Mouse (Mus musculus) kidney, embryonic 14.5 days (tissue): ENCODE results near the gene Hepacam. TPM values are rescaled to one million over a fixed set of nuclear protein-coding genes. Genes with fewer than 3 reads are reported as not detected.
A peak's percentile ranks its signal among the peaks of the same experiment; 100 is the strongest.

Source experiments
- ATAC-seq: fragments of 200-750 bp; cut with Nextera tagmentation; 2 replicates; pipeline ENCODE4 v1.8.0; 2017; ENCODE audit warnings: moderate number of reproducible peaks, mild to moderate bottlenecking, moderate TSS enrichment, moderate library complexity; ENCODE audit not compliant: low FRiP score, low TSS enrichment
- H3K27ac ChIP-seq: fragments of 300-500 bp; sonication (generic); 2 replicates; pipeline ENCODE4 v1.5.1; 2014; ENCODE audit warnings: low read depth, mild to moderate bottlenecking, low read length, moderate library complexity, mixed read lengths
- H3K27me3 ChIP-seq: fragments of 300-500 bp; sonication (generic); 2 replicates; pipeline ENCODE4 v1.6.1; 2014; ENCODE audit warnings: mild to moderate bottlenecking, low read length; ENCODE audit not compliant: control insufficient read depth, insufficient read depth
- H3K36me3 ChIP-seq: fragments of 300-500 bp; sonication (generic); 2 replicates; pipeline ENCODE4 v1.6.1; 2014; ENCODE audit warnings: low read length, mixed read lengths; ENCODE audit not compliant: control insufficient read depth, insufficient read depth
- H3K4me1 ChIP-seq: fragments of 300-500 bp; sonication (generic); 2 replicates; pipeline ENCODE4 v1.6.1; 2014; ENCODE audit warnings: low read length, mixed read lengths; ENCODE audit not compliant: control insufficient read depth, insufficient read depth
- H3K4me2 ChIP-seq: fragments of 300-500 bp; sonication (generic); replicated peaks from 2 replicates; pipeline ENCODE4 v1.6.1; 2014; ENCODE audit warnings: low read depth, mild to moderate bottlenecking, low read length
- H3K4me3 ChIP-seq: fragments of 300-500 bp; sonication (generic); 2 replicates; pipeline ENCODE4 v1.5.1; 2014; ENCODE audit warnings: mild to moderate bottlenecking, low read length
- H3K9ac ChIP-seq: fragments of 300-500 bp; sonication (generic); 2 replicates; pipeline ENCODE4 v1.6.1; 2014; ENCODE audit warnings: low read depth, mild to moderate bottlenecking, low read length, moderate library complexity
- H3K9me3 ChIP-seq: fragments of 300-500 bp; sonication (generic); 2 replicates; pipeline ENCODE4 v1.6.1; 2016; ENCODE audit warnings: low read length; ENCODE audit not compliant: control insufficient read depth
- WGBS: fragments of 180-500 bp; shearing (Covaris S2); extraction: QIAGEN DNeasy Blood & Tissue Kit; methylation state at CpG from one replicate; pipeline ENCODE4 v1.1.7; 2014; 5-methylcytosine and 5-hydroxymethylcytosine counted together
- polyA plus RNA-seq: library from polyadenylated mRNA; unstranded; fragments of >200 nt; fragmentation: Nextera tagmentation; extraction: Ambion mirVana; gene quantifications from 2 replicates; pipeline ENCODE4 v1.2.1, GENCODE M21; 2014

Hepacam gene
- polyA plus RNA-seq, 1 experiment from 2014 or later: not detected

- H3K27me3 ChIP-seq: peaks cover 3% of the 10 kb centered on the region; the same call in 1 of the 2 replicates
- no peak overlapping the region for H3K4me2 ChIP-seq
- H3K9ac ChIP-seq: no peak overlapping the region
- no peaks in the 10 kb centered on the region for H3K9me3 ChIP-seq
- no peaks in the 10 kb centered on the region for H3K4me1 ChIP-seq
- WGBS: 94% methylated on average over 4 of the region's 4 CpGs
- no peak for ATAC-seq
- H3K27ac ChIP-seq: no peak overlapping the region
- no peaks in the 10 kb centered on the region for H3K36me3 ChIP-seq
- no peak overlapping the region for H3K4me3 ChIP-seq
These were observed 51.6 kb downstream of the Hepacam start for GRCm38 (mm10) chr9:37418791-37419190.

DNA sequence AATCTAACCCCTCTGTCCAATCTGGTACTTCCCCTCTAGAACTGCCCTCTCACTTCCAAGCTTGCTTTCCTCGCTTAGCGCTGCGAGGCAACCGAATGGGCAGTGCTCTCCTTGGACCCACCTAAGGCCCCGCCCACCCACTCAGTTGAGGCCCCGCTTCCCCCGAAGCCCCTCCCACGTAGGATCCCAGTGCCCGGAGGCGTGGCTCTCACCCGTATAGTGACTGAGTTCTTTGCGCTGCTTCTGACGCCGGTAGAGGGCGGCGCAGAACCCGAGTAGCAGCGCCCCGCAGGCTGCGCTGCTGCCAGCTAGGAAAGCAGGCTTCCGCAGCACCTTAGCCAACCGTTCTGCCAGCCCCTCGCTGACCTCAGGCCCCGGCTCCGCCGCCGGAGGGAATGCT is 53.5 kb downstream of the Hepacam start:
- WGBS: 0% methylated on average over 27 of the region's 27 CpGs
- H3K4me3 ChIP-seq: peak overlapping the region; percentile 27
- H3K27me3 ChIP-seq: peaks cover 3% of the 10 kb centered on the region; the same call in 1 of the 2 replicates
- no peaks in the 10 kb centered on the region for H3K36me3 ChIP-seq
- H3K4me2 ChIP-seq: peak overlapping the region; percentile 50
- H3K27ac ChIP-seq: no peak overlapping the region
- H3K9me3 ChIP-seq: no peaks in the 10 kb centered on the region
- H3K9ac ChIP-seq: 0 out of 2 replicates have a peak overlapping the region, but pooled peaks have one; percentile 31
- ATAC-seq: peak; percentile 91
- no peaks in the 10 kb centered on the region for H3K4me1 ChIP-seq

DNA sequence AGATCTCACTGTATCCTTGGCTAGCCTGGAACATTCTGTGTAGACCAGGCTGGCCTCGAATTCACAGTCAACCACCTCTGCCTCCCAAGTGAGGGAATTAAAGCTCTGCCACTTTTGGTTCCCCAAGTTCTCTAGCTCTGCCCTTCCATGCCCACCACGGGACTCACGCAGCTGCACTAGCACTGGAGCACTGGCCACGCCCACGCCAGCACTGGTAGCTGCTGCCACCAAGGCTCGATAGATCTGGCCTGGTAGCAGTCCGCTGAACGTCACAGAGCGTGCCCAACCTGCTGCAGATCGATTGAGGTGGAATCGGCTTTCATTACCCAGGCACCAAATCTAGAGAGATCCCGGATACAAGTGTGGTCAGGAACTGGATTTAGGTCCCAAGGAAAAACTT is 54.1 kb downstream of the Hepacam start:
- peak; percentile 20 for ATAC-seq
- H3K36me3 ChIP-seq: no peaks in the 10 kb centered on the region
- no peaks in the 10 kb centered on the region for H3K9me3 ChIP-seq
- peaks cover 3% of the 10 kb centered on the region; the same call in 1 of the 2 replicates for H3K27me3 ChIP-seq
- H3K4me2 ChIP-seq: peak overlapping the region; percentile 50
- H3K4me3 ChIP-seq: peak overlapping the region; percentile 27; the same call in 1 of the 2 replicates
- H3K9ac ChIP-seq: no peak overlapping the region
- no peaks in the 10 kb centered on the region for H3K4me1 ChIP-seq
- WGBS: 21% methylated on average over 12 of the region's 12 CpGs
- H3K27ac ChIP-seq: no peak overlapping the region

DNA sequence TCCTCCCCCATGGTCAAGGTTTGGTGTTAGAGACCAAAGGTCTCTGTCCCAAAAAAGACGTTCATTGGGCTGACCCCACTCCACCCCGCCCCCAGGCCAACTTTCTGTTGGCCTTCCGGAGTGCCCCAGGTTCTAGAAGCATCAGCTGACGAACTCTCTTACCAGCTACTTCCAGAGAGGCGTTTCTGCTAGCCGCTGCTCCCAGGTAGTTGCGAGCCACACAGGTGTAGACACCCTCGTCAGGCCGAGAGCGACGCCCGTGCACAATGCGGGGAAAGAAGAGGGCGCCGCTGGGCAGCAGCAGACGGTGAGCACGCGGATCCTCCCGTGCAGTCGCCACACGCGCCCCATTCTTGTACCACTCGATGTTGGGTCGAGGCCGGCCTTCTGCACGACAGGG is 62.2 kb downstream of the Hepacam start:
- Histone ChIP-seq H3K36me3 (no peaks in the 10 kb centered on the region), H3K9me3 (no peaks in the 10 kb centered on the region), H3K9ac (no peak overlapping the region), H3K27me3 (peaks cover 73% of the 10 kb centered on the region), H3K4me1 (peaks cover 6% of the 10 kb centered on the region; the same call in 1 of the 2 replicates), H3K4me3 (no peak overlapping the region), H3K4me2 (no peak overlapping the region), H3K27ac (no peak overlapping the region)
- WGBS: 15% methylated on average over 26 of the region's 26 CpGs
- ATAC-seq: no peak

DNA sequence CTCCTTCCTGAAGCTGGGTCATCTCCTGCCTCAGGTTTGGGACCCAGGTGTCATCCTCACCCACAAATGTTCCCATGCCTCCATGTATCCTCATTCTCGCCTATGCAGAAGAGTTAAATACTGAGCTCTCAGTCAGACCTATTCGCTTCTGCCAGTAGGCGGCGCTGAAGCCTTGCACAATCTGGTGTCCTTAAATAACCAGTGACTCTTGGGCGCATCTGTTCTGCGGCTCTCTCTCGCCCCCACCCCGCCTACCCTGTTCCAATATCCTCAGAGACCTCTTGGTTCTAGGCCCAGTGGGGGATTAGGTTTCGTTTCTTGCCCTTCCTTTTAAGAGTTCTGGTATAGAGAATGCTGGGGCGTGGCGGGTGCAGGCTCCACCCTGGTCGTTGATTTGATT is 63.4 kb downstream of the Hepacam start:
- H3K4me2 ChIP-seq: no peak overlapping the region; the same call in 1 of the 2 replicates
- no peak overlapping the region for H3K9ac ChIP-seq
- WGBS: 2% methylated on average over 12 of the region's 12 CpGs
- H3K4me3 ChIP-seq: no peak overlapping the region
- ATAC-seq: peak; percentile 79
- H3K27me3 ChIP-seq: peaks cover 84% of the 10 kb centered on the region
- peaks cover 6% of the 10 kb centered on the region; the same call in 1 of the 2 replicates for H3K4me1 ChIP-seq
- no peak overlapping the region for H3K27ac ChIP-seq
- no peaks in the 10 kb centered on the region for H3K36me3 ChIP-seq
- H3K9me3 ChIP-seq: no peaks in the 10 kb centered on the region

DNA sequence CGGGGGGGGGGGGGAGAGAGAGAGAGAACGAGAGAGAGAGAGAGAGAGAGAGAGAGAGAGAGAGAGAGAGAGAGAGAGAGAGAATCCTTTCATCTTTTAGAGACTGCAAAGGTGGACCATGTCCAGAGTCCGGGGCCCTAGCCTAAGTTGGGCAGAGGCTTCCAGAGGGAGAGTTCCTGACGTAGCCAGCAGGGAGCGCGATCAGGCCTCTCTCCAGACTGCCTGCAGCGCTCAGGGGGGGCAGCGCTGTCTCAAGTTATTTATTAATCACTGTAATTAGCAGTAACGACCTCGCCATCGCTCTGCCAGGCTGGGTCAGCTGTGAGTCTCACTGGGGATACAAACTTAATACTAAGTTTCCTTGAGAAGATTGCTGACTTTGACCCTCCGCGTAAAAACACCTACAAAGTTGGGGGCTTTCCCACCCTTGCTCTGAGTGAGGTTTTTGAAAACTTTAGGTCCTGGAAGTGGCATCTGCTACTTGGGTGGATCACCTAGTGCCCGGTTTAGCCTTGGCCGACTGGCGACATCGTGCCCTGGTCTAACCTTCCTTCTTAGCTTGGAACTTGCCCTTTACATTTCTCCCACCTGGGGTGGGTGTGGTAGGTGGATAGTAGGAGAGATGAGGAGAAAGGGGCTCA is 65.0 kb downstream of the Hepacam start:
- Histone ChIP-seq H3K27me3 (peaks cover 85% of the 10 kb centered on the region), H3K4me1 (peaks cover 6% of the 10 kb centered on the region; the same call in 1 of the 2 replicates), H3K36me3 (no peaks in the 10 kb centered on the region), H3K9ac (no peak overlapping the region), H3K4me3 (peak overlapping the region; percentile 30), H3K4me2 (peak overlapping the region; percentile 37), H3K9me3 (no peaks in the 10 kb centered on the region), H3K27ac (no peak overlapping the region)
- 1% methylated on average over 16 of the region's 17 CpGs for WGBS
- peak; percentile 69 for ATAC-seq

GRCm38 (mm10) chr9:37432720-37433421 is 65.7 kb downstream of the Hepacam start, which contains the start of gene Robo3:
TSS of gene Robo3 (minus strand) at chr9:37433246.
- Histone ChIP-seq H3K9me3 (no peaks in the 10 kb centered on the region), H3K4me2 (peak within 1 kb of the TSS; percentile 37), H3K9ac (no peak within 1 kb of the TSS), H3K27me3 (peaks cover 78% of the 10 kb centered on the region), H3K4me1 (peaks cover 6% of the 10 kb centered on the region; the same call in 1 of the 2 replicates), H3K4me3 (peak within 1 kb of the TSS; percentile 30), H3K27ac (no peak within 1 kb of the TSS), H3K36me3 (no peaks in the 10 kb centered on the region)
- WGBS: 2% methylated on average over 35 of the region's 40 CpGs
- 0 out of 2 replicates have a peak, but pooled peaks have one; percentile 24 for ATAC-seq

DNA sequence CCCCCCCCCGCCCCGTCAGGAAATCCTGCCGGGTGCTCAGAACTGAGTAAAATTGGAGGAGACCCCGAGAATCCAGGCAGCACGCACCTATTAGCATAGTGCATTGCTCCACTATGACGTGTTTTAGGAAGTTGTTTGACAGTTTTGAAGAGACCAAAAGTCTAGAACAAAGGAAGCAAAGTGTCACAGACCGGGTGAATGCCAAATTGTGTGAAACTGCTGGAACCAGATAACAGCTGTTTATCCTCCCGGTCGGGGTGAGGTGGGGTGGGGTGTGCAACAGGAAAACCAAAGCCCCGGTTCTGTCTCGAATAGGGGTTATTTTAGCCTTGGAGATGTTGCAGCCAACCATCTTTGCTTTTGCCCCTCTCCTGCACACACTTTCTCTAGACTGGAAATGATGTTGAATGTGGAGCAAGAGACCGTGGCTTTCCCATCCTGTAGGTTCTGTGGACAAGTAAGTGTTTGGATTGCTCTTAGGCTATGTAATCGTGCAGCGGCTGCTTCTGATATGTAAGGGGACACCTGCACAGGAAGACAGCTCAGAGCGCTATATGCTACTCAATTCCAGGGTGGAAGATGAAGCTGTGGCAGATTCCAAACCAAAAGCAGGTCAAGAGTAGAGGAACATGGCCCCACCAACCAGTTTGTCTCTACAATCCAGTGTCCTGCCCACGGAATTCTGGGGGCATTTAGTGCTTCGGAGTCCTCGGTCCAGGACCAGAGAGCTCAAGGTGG is 66.8 kb downstream of the Hepacam start:
- H3K9me3 ChIP-seq: no peaks in the 10 kb centered on the region
- no peak overlapping the region for H3K4me3 ChIP-seq
- no peak overlapping the region for H3K4me2 ChIP-seq
- WGBS: 3% methylated on average over 18 of the region's 18 CpGs
- peaks cover 70% of the 10 kb centered on the region for H3K27me3 ChIP-seq
- ATAC-seq: no peak
- H3K27ac ChIP-seq: no peak overlapping the region
- peaks cover 6% of the 10 kb centered on the region; the same call in 1 of the 2 replicates for H3K4me1 ChIP-seq
- no peaks in the 10 kb centered on the region for H3K36me3 ChIP-seq
- H3K9ac ChIP-seq: no peak overlapping the region
